Mouse (Mus musculus) layer of hippocampus, postnatal 25 days (tissue): ENCODE data around the gene Epha8. TPM values are rescaled to one million over a fixed set of nuclear protein-coding genes. Genes with fewer than 3 reads are reported as not detected.
A peak's percentile ranks its signal among the peaks of the same experiment; 100 is the strongest.

Experiments used
- DNase-seq, 2 experiments: peaks; one replicate each; pipeline ENCODE4 v3.0.0; 2022; ENCODE audit warnings: mixed read lengths in 2 of 2, low spot score in 1 of 2; ENCODE audit errors: extremely low spot score in 1 of 2
- total RNA-seq, 2 experiments: library from RNA; stranded (reverse); gene quantifications; 2 replicates each; pipeline ENCODE4 v1.2.3; 2021

Epha8 gene
- total RNA-seq: 1 to 10 TPM; 1.9 to 2.3 TPM

DNA sequence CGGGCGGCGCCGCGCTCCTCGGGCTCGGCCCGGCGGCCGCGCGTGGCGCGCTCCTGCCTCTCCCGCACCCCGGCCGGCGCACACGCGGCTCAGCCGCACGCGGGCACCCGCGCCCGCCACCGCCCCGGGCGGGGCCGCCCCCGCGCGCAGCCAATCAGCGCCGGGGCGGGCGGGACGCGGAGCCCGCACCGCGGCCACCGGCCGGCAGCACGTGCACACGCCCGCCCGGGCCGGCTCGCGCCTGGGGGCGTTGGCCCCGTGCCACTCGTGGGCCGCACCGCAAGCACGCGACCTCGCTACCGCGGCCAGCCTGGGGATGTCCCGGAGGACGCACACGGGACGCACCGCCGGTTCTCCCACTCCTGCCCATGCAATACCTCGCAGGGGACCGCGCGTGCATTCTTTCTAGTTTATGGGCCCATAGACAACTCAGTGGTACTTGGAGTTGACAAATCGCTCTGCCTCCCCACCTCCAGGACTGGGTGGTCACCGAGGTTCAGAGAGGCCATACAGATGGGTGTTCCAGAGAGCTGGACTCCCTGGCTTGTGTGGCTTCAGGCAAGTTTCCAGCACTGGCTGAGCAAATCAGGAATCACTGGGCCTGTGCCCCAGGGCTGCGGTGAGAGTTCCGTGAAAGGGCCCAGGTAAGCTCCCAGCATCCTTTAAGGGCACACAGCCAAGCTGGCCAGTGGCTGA lies at the start of gene Epha8:
TSS of gene Epha8 (minus strand) at position 66 of the 696 bp plus-strand sequence.
- DNase-seq: no peak

- DNase-seq: no peak
Observed at GRCm38 (mm10) chr4:137001825-137002224, 45.2 kb upstream of the Epha8 start.

DNA sequence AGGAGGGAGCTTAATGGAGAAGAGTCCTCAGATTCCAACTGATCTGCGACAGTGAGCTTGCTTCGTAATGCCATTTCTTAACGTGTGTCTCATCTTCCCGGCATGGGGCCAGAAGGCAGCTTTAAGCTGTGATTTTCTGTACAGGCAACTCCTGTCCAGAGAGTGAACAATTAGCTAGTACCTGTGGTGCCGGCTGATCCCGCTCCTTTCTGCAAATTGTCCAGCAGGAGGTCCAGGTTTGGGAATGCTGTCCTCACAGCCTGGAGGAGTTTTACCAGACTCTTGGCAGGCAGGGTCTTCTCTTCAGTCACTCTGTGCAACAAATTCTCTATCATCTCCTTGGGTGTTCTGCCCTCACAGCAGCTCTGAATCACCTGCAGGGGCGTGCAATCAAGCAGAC lies 44.4 kb upstream of the Epha8 start:
- no peak for DNase-seq

GRCm38 (mm10) chr4:136998371-136998770 lies 41.8 kb upstream of the Epha8 start:
- no peak for DNase-seq

- DNase-seq: no peak
Observed at GRCm38 (mm10) chr4:136997723-136998345, 41.2 kb upstream of the Epha8 start.

DNA sequence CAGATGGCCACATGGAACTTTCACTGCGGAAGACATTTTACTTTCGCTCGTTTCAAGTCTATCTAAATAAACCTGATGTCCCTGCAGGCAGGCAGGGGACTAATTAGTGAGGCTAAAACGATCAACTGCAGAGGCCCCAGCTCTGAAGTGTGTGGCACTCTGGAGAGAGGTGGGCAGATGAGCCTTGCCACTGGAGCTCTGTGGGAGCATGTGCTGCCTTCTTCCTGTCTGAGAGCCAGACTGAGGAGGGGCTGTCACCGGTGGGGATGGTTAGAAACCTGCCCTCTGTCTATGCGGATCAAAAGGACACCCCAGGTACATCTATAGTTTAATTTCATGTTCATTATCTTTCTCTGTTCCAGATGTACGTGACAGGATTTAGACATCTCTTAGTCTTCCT lies 40.3 kb upstream of the Epha8 start:
- no peak for DNase-seq

DNA sequence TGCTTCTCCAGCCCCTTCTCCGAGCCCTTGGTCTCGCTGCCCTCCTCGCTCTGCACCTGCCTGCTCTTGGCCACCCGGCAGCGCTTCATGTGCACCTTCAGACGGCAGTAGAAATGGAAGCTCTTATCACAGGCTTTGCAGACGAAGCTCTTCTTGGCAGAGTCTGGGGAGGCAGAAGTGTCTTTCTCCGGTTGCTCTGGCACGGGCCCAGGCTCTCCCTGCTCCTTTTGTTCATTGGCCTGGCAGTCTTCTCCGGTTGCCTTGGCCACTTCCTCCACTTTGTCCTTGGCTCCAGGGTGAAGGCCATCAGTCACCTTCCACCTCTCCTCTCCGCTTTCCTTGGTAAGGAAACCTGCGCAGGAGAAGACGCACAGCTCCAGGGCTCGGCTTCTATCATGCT lies 38.7 kb upstream of the Epha8 start:
- DNase-seq: no peak

- no peak for DNase-seq
Observed at GRCm38 (mm10) chr4:136981993-136982695, 25.5 kb upstream of the Epha8 start.

DNA sequence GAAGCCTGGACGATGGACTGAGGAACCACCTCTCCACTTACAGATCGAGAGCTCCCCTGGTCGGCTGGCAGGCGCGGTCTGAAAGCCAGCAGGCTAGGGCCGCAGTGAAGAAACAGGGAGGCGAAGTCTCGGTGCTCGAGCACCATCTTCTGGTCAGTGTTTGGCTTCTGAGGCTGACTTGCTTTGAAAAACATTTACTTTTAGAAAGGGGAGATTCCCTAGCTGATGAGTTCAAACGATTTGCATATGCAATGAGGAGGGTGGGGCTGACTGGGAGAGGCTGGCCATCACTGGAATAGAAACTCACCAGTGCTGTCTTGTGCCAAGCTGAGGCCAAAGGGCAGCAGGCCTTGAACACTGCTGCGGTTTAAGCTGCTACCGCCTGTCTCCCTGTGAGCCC lies 24.7 kb upstream of the Epha8 start:
- peak; percentile 41 to 55 for DNase-seq

GRCm38 (mm10) chr4:136980921-136981320 lies 24.3 kb upstream of the Epha8 start:
- no peak for DNase-seq

GRCm38 (mm10) chr4:136977244-136977643 lies 20.6 kb upstream of the Epha8 start:
- DNase-seq: no peak

DNA sequence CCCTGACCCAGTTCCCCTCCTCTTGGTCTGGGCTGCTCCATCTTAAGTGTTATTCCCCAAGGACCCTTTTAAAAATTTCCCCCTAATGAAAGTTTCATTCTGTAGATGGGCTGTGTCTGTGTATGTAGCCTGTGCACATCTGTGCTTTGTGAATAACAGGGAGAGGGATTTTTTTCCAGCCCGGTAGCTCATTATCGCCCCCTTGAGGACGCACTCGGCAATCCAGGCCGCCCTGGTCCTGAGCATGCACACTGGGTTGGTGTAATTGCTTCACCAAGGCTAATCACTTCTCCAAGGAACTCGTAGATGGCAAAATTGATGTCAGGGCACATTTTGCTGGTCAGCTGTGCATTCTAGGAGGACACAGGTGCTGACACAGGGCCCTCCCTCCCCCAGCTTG lies 14.3 kb upstream of the Epha8 start:
- peak in 1 of 2 experiments; percentile 70 for DNase-seq

DNA sequence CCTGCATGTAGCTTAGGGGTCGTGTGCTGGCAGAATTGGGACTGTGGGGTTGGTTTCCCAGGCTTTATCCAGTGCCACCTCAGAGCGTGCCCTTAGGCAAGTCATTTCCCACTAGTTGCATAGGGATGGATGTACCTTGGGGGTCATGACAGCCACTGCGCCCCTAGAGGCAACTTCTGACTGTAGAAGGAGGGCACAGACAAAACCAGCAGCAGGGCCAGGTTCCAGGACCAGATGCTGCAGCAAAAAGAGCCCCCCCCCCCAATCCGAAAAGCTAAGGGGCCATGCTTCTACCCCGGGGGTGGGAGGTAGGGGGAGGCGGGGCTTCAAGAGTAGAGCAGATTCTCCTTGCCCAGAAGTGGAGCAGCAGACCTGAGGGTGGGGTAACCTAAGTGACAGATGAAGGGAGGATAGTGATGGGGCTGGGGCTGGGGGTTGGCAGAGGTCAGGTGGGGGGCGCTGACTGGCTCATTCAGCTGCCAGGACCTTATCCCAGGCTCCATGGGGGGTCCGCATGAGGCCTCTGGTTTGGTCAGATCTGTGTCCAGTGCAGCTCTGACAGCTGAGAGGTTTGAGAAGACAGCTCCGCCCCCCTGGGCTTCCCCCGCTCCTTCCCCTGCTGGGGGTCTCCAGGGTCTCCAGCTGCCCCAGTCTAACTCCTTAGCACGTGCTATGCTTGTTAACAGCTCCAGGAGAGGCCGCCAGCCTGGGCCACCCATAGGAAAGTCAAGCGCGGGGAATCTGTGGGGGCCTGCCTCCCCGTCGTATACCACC lies 13.1 kb upstream of the Epha8 start:
- no peak for DNase-seq

DNA sequence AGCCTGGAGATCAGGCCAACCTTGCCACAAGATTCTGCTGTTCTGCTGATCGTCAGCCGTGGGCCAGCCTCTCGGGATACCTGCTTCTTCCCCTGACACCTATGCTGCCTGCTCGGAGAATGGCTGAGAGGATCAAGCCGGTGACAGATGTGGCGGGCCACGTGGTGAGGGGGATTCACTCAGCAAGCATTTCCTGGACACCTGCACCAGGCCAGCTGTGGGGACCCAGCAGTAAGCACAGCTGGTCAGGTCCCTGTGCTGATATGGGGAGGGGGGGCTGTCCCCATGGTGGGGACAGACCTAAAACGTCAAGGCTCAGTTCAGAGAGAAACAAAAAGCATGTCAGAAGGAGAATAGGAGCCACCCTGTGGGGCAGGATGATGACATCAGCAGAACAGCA lies 12.5 kb upstream of the Epha8 start:
- DNase-seq: no peak

- no peak for DNase-seq
Observed at GRCm38 (mm10) chr4:136967511-136967910, 10.9 kb upstream of the Epha8 start.

GRCm38 (mm10) chr4:136966493-136967390 lies 10.1 kb upstream of the Epha8 start:
- DNase-seq: no peak

- no peak for DNase-seq
Observed at GRCm38 (mm10) chr4:136964990-136965421, 8.4 kb upstream of the Epha8 start.

- DNase-seq: no peak
Observed at GRCm38 (mm10) chr4:136962447-136962846, 5.8 kb upstream of the Epha8 start.

DNA sequence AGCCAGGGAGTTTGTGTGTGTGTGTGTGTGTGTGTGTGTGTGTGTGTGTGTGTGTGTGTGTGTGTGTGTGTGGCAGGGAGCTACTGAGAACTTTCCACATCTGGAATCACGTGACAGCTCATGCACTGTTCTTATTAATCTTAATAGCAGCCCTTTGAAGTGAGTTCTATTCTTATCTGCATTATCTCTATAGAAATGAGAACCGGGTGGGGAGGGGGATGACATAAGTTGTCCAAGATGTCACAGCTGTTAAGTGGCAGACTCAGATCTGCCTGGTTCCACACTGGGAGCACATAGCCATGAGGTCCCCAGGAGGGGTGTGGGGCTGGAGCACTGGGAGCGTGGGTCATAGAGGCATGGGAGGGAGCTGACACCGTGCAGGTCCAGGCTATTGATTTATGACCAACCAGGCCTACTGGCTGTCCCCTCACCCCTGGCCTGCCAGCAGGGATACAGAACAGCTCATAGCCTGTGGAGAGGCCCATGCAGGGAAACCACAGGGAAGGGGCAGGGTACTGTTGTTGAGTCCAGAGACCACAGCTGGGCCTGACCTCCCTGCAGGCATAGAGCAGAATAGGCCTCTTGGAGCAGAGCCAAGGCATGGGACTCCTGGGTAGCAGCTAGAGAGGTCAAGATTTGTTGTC lies 5.1 kb upstream of the Epha8 start:
- DNase-seq: no peak
